Mouse (Mus musculus) cerebellum, adult 18-20 months (tissue): ENCODE data around the gene Plekhh3.

Source experiments
- DNase-seq, 2 experiments: peaks; one replicate each; pipeline ENCODE4 v3.0.0; 2021

The Plekhh3 gene

DNA sequence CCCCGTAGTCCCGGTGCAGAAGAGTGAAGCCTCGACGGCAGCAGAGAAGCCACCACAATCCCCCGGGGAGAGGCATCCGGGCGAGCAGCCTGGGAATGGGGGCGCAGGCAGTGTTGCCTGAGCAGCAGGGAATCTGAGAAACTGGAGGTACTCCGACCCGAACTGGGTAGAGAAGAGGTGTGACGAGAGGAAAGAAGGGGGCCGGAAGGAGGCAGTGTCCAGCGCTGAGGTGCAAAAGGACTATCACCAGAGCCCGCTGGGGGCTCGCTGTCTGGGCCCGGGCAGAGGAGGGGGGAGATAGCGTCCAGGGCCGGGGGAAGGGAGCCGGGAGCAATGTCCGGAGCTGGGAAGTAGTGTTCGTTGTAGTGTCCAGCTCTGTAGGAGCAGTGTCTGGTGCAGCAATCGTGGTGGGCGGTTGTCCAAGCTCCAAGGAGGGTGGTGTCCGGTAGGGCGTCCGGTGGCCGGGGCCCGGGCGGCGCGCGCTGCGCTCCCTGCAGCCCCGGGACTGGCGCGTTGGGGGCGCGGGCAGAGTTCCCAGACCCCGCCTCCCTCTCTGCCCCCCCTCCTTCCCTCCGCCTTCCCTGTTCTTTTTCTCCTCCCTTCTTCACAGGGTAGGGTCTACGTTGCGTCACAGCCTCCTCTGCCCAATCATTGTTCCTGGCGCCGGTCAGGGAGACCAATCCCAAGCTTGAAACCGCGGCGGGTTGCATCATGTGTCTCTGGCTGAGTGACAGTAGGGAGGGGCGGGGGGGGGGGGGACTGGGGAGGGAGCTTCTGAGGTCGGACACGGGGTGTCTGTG is at the start of gene Plekhh3:
Gene Plekhh3 (minus strand): TSS at position 541 of the 800 bp plus-strand sequence.
- DNase-seq: peak; percentile 93 to 98

DNA sequence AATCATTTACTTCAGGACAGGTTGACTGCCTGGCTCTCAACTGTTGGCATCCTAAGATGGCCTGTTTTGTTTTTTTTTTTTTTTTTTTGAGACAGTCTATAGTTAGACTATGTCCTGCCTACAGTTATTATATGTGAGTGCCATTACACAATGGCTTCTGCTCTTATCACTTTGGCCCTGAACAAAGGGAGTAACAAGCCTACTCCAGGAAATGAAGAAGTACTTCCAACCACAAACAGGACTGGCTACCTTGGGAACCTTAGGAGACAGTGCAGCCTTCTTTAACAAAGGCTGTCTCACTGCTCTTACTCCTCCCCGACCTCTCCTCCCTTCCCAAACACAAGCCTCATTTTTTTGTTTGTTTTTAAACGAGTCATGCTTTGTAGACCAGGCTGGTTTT is 49.7 kb upstream of the Plekhh3 start:
- DNase-seq: no peak

DNA sequence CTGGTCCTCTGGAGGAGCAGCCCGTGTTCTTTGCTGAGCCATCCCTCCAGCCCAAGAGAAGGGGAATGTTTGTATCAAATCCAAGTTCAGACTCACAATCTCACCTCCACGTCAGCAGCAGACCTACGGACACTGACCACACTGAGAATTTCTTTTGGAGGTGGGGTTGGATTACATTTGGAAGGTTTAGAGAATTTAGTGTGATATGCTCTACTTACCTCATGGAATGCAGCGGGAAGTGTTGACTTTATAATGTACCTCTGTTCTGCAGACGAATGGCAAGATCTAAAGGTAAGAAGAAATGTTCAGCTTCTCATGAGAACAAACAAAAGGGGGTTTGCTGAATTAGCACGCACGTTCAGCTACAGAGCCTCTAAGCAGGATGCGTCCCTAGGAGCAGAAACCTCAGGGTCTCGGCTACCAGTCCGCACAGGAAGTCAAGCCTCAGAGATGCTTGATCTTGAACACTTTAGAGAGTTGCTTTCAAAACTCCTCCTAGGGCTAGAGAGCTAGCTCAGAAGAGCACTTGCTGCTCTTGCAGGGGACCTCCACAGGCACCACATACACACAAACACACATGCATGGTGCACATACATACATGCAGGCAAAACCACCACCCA is 47.4 kb upstream of the Plekhh3 start:
- no peak for DNase-seq

DNA sequence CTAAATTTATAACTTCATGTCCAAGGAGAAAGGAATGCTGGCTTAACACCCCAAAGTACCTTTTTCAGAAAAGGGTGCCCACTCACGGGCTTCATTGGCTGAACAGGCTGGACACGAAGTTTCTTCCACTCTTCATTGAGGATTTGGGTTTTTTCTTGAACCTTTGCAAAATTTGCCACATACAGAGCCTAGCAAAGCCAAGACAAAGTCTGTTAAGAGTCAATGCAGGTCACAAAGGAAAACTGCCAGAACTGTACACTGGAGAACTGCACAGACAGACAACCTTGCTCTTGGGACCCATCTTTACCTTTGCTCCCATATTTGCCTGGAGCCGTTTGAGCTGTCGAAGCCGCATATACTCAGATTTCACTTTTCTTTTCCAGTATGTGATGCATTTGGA is 45.8 kb upstream of the Plekhh3 start:
- no peak for DNase-seq

DNA sequence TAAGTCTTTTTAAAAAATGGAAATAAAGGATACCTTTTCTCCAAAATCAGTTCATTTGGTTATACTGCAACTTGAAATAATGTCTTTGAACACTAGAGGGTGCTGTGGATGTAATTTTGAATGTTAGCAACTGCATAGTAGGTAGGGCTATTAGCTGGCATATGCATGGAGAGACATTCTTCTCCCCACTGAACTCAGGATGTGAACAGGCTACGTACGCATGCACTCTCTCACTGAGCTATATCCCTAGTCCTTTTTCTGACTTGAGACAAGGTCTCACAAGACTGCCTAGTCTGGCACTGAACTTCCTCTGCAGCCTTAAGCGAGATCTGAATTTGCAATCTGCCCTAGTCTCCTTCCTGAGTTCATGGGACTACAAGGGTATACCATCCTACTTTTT is 40.8 kb upstream of the Plekhh3 start:
- peak in 1 of 2 experiments; percentile 38 for DNase-seq

DNA sequence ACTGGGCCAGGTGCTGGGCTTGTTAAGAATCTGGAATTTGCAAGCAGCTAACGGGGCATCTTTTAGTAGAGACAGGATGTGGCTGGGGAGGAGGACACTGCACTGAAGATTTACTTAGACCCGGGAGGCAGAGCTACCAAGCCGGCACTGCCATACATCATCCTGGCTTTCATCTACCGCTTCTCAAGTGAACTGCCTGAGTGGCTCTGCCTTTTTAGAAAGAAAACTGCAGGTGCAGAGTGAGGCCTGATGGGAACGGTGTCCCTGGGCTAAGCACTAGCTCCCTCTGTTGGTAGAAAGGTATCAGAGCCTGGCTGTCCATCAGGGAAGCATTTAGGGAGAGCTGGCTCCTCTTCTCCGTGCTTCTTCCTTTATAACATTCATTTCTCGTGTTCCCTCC is 29.8 kb upstream of the Plekhh3 start:
- peak; percentile 76 to 85 for DNase-seq

DNA sequence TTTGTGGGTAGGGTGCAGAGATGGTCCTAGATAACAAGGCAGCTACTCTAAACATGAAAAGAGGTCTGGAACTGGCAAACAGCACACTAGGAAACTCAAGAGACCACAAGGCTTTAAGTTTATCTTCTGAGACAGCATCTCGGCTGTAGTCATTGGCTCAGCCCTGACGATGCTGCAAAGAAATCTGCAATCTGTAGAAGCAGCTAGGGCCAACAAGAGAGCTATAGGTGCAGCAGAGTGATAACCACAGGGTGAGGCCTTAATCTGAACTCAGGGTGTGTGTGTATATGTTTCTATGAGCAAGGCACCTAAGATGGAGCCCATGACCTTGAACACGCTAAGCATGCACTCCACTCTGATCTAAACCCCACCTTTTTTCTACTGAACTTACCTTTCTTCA is 28.4 kb upstream of the Plekhh3 start:
- no peak for DNase-seq

DNA sequence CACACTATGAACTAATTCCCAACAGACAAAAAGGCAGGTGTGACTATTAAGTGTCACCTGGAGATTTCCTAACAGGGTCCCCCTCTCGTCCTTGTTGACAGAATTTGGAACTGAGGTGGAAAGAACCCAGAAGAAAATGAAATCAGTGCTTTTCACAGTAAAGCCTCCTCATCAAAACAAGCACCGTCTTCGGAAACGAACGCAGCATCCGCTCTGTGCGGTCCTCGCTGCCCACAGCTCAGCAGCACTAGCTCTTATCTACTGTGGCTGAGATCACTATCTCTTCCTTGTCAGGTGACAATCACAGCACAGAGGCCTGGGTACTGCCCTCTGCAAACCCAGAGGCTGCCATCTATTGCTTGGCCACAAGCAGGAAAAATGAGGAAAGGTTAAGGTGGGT is 25.0 kb upstream of the Plekhh3 start:
- DNase-seq: no peak

DNA sequence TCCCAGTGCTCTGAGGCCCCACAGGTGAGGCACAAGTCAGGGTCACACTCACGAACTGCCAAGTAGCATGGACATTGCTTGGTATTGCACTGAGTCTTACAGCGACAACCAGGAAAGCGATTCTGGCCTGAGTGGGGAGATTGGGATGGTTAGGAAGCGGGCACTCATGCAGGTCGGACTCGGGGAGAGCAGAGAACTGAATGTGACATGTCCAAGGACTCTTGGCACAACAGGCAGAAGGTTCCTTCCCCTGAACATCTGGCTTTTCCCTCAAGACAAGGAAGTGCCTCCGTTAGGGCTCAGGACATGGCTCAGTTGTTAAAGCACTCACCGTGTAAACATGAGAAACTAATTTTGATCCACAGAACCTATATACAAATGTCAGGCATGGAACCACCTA is 24.4 kb upstream of the Plekhh3 start:
- no peak for DNase-seq

DNA sequence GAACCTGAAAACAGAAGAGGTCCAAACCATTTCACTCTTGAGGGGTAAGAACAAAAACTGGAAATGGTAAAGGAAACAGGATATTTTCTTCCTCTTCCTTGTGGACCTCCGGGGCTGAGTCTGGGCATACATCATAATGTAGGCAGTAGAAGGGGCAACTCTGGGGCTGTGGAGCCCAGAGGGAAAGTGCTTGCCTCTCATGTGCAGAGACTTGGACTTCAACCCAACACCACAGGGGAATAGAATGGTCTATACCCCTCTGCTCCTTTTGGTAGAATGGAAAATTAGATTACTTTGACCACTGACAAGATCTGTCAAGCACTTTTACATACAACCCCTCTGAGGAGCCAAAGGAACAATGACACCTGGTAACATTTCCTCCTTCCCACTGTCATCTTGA is 23.9 kb upstream of the Plekhh3 start:
- no peak for DNase-seq

DNA sequence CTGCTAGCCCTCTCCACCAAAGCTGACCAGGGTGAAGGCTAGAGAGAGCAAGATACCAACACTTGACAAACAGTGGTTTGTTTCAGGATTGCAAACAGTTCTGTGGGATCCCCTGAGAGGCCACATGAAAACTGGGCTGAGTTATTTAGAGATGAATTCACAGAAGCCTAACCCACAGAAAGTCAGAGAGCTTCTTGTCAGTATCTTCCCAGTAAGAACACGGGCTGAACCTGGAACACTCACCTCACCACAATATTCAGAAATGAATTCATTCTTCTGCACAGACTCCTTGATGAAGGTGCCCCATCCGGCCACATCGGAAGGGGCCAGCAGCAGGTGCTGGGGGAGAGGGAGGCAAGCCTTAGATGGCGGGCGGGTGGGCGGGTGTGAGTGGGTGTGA is 23.5 kb upstream of the Plekhh3 start:
- DNase-seq: no peak

DNA sequence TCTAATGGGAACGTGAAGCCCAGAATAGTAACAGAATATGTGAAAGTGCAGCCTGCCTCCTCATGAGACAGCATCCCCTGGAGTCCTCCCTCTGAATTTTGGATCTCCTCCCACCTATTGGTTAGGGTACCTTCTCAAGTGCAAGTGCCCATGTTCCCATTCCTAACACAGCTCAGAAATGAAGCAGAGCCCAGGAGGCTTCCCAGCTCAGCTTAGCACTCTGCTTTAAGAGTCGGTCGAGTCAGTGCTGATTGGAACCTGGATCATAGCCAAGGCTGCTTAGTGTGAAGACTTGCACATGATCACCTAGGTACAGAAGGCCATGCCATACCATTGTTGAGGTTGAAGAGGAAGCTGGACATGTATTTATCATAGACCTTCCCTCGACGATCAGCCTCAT is 23.0 kb upstream of the Plekhh3 start:
- peak; percentile 32 to 41 for DNase-seq

DNA sequence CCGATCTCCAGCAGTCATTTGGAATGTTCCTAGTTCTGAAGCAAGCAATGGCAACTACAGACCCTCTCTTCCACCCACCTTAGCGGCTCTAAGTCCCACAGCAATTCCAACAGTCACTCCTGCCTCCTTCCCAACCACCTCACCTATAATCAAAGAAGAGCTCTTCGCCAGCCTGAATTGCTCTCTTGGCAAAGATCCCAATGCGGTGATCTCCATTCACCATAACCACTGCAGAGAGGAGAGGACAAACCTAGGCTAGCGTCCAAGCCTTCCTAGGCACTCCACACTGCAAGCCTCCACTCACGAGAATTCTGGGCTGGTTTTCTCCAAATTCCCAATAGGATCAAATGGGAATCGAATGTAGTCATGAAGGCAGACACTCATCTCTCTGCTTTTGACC is 21.9 kb upstream of the Plekhh3 start:
- DNase-seq: peak in 1 of 2 experiments; percentile 49

DNA sequence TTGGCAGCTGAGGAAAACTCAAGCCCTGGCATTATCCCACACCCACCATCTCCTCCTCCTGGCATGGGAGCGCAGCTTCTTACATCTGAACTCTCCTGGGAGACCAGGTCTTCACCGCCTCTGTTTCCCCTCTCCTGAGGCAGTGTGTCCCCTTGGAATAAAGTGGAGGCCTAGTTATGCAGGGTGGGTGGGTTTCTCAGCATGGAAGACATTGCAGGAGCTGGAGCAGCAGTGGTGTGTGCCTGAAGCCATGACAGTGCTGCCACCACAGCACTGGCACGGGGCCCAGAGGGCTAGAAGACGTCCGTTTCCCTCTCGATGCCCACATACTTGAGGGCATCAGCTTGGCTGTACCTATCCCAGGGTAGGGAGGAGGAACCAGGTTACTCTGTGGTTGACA is 21.5 kb upstream of the Plekhh3 start:
- DNase-seq: peak; percentile 42 to 63

DNA sequence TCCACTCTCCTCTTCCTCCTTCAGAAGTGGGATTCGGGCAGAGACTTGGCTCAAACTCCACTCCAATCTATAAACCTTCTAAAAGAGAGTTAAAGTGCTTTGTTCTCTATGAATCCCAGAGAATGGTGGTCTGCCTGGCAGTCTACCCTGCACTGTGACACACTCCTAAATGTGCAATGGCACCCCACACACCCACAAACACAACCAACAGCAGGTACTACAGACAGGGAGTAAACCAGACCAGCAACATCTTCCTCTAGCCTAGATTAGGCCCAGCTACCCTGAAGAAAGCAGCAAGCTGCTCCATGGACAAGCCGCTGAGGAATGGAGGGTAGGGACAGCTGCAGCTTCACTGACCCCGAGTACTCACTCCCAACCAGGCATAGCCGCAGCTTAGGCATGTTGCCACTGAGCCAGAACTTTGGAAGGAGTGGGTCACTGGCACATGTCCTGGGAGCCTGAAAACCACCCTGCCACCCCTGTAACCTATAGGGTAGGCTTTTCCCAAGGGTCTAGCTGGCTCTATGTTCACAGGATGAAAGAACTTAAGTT is 20.8 kb upstream of the Plekhh3 start:
- DNase-seq: peak in 1 of 2 experiments; percentile 42

DNA sequence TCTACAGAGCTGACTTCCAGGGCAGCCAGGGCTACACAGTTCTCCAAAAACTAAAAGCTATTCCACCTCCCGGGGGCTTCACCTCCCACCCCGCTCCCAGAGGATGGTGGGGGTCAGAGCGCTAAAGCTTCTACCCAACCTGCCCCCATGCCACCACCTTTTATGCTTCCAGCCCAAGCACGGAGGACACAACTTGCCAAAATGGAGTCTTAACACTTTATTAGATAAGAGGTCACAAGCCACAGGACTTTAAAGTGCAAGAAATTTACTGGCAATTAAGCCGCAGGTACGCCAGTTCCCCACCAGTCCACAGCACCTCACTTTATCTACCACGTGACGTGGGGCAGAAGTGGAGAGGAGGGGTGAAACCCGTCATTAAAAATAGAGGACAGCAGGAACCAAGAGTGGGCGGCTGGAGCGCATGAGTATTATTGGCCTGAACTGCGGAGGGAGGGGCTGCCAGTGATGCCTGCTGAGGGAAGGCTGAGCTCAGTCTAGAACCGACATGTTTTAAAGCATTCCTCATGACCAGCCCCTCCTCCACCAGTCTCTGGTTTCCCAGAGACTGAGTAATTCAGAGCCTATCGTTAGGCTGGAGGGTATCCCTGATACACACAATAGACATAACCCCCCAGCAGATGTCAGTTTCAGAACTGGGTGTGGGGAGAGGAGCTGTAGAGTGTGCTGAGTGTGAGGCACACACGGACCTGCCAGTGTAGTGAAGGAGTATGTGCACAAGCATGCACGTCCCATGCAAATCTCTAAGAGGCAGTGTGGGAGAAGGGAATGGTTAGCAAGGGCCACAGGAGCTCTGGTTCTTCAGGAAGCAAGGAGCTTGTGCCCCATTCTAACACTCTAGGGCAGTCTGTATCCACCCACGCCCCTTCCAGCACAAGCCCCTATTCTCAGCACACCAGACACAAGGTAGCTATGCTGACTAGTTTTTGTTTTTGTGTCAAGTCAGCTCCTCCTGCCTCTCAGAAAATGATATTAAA is 20.1 kb upstream of the Plekhh3 start:
- DNase-seq: peak; percentile 48 to 50

DNA sequence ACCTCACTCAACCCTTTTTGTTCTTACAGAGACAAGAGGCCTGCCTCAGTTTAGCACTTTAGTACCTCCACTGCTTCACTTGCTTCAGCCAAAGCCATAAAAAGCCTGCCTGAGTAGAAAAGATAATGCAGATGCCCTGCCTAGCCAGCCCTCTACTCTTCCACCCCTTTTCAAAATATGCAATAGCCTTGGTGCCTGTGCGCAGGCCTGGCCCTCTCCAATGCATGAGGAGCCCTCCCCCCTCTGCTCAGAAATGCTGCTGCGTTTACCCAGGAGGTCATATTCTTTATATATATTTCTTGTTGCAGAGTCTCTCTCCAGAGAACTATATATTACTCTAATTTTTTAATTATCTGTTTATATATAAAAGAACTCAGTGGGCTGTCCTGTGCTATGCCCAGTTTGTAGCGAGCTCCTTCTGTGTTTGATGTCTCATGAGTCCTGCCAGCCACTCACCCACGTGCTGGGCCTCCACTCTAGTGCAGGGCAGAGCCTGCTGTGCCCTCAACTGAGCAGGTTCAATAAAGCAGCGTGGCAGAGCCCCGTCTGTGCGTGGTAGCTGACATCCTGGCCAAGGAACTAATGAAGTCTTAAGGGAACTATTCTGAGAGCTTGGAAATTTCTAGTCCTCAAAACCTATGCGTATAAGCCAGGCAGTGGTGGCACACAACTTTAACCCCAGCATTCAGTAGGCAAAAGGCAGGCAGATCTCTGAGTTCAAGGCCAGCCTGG is 19.2 kb upstream of the Plekhh3 start:
- peak; percentile 37 to 45 for DNase-seq

DNA sequence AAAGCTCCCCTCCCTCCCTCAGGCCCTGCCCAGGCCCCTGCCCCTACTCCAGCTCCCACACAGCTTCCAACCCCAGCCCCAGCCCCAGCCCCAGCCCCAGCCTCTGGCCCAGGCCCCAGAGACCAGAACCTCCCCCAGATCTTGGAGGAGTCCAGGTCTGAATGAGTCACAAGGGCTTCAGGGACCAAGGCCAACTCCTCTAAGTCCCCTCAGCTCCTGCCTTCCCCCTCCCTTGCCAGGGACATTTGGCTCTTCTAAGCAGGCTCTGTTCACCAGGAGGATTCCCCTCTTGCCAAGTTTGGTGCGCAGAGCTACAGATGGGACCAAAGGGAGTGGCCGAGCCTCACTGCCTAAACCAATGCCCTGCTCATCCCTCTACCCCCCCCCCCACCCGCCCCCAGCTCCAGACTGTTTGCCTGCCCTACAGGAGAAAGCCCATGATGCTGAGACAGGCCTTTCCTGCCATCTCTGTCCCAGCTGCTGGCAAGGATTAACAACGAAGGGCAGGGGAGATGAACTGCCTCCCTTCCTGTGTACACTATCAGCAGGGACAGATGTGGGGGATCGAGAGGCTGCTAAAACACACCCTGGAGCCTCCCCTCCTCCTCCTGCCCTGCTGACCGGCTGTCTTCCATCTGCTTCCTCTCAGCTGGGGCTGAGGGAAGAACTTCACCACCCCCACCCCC is 18.5 kb upstream of the Plekhh3 start:
- peak; percentile 87 to 97 for DNase-seq

DNA sequence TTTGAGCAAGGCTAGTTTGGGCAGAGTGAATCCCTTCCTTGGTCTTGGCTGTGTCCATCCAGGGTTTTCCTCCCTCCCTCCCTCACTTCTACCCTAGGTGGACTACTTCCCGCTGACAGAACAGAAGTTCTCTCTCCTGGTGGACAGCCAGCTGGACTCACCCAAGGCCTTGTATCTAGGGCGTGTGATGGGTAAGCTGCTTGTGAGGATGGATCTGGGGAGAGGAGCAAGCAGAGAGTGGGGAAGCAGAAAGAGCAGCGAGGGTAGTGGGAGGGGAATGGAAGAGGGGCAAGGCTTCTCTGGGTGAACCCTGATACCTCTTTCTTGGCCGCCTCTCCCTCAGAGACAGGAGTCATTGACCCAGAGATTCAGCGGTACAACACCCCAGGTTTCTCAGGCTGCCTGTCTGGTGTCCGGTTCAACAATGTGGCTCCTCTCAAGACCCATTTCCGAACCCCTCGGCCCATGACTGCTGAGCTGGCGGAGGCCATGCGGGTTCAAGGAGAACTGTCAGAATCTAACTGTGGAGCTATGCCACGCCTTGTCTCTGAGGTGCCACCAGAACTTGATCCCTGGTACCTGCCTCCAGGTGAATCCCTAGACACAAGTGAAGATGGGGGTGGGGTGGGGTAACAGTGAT is 17.1 kb upstream of the Plekhh3 start:
- DNase-seq: peak; percentile 87 to 94

DNA sequence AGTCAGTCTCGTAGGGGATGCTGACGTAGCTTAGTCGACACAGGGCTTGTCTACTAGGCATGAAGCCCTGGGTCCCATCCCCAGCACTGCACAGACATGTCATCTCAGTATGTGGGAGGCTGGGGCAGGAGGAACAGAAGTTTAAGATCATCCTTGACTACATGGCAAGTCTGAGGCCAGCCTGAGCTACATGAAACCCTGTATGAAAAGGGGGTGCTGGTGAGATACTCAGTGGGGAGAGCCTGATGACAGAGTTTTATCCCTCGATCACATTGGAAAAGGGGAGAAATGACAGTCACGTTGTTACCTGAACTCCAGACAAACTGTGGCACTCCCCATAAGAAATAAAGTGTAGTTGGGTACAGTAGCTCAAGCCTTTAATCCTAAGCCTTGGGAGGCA is 16.4 kb upstream of the Plekhh3 start:
- peak in 1 of 2 experiments; percentile 35 for DNase-seq
